Mouse (Mus musculus) intestine, postnatal 0 days (tissue): ENCODE results near the gene Pdzrn4. TPM values are rescaled to one million over a fixed set of nuclear protein-coding genes. Genes with fewer than 3 reads are reported as not detected.
A peak's percentile ranks its signal among the peaks of the same experiment; 100 is the strongest.
"Not testable (repeated sequence)": the region's sequence is repeated elsewhere in the genome, so short reads cannot be mapped to it uniquely, and the experiment has no call there.

Experiments
- ATAC-seq: fragments of 200-750 bp; cut with Nextera tagmentation; 2 replicates; pipeline ENCODE4 v1.8.0; 2017; ENCODE audit warnings: mild to moderate bottlenecking, moderate TSS enrichment, moderate library complexity
- H3K27ac ChIP-seq: fragments of 300-500 bp; sonication (generic); 2 replicates; pipeline ENCODE4 v1.5.1; 2014; ENCODE audit warnings: mild to moderate bottlenecking, low read depth, low read length, moderate library complexity
- H3K27me3 ChIP-seq: fragments of 300-500 bp; sonication (generic); replicated peaks from 2 replicates; pipeline ENCODE4 v1.6.1; 2014; ENCODE audit warnings: low read length, mixed read lengths; ENCODE audit not compliant: control insufficient read depth, insufficient read depth
- H3K36me3 ChIP-seq: fragments of 300-500 bp; sonication (generic); 2 replicates; pipeline ENCODE4 v1.6.1; 2014; ENCODE audit warnings: mild to moderate bottlenecking, moderate library complexity; ENCODE audit not compliant: control insufficient read depth, insufficient read depth
- H3K4me1 ChIP-seq: fragments of 300-500 bp; sonication (generic); replicated peaks from 2 replicates; pipeline ENCODE4 v1.6.1; 2014; ENCODE audit warnings: antibody characterized with exemption, low read length, mixed read lengths; ENCODE audit not compliant: control insufficient read depth, insufficient read depth
- H3K4me2 ChIP-seq: fragments of 300-500 bp; sonication (generic); replicated peaks from 2 replicates; pipeline ENCODE4 v1.6.1; 2014; ENCODE audit warnings: low read depth, mild to moderate bottlenecking, moderate library complexity
- H3K4me3 ChIP-seq: fragments of 300-500 bp; sonication (generic); 2 replicates; pipeline ENCODE4 v1.5.1; 2014; ENCODE audit warnings: low read depth, low read length
- H3K9ac ChIP-seq: fragments of 300-500 bp; sonication (generic); 2 replicates; pipeline ENCODE4 v1.6.1; 2014; ENCODE audit warnings: mild to moderate bottlenecking, low read depth, low read length
- H3K9me3 ChIP-seq: fragments of 300-500 bp; sonication (generic); 2 replicates; pipeline ENCODE4 v1.6.1; 2016; ENCODE audit warnings: mixed run types; ENCODE audit not compliant: control insufficient read depth
- CTCF ChIP-seq: sonication (generic); IDR thresholded peaks from 2 replicates; pipeline ENCODE4 v1.5.1; 2016; ENCODE audit warnings: low read depth, mild to moderate bottlenecking, control low read depth, antibody characterized with exemption, moderate library complexity
- WGBS: fragments of 180-500 bp; shearing (Covaris S2); extraction: QIAGEN DNeasy Blood & Tissue Kit; methylation state at CpG from one replicate; pipeline ENCODE4 v1.1.7; 2014; 5-methylcytosine and 5-hydroxymethylcytosine counted together
- polyA plus RNA-seq: library from polyadenylated mRNA; unstranded; fragments of >200 nt; fragmentation: Nextera tagmentation; extraction: Ambion mirVana; gene quantifications from 2 replicates; pipeline ENCODE4 v1.2.1, GENCODE M21; 2015

The Pdzrn4 gene
- 0.94 and 1.1 TPM in 2 replicates for polyA plus RNA-seq

- H3K27ac ChIP-seq, result no peak within 1 kb of the TSS
- H3K36me3 ChIP-seq, result no peaks in the 10 kb centered on the region
- TF ChIP-seq CTCF, result no peak
- no peaks in the 10 kb centered on the region for H3K9me3 ChIP-seq
- no peaks in the 10 kb centered on the region for H3K4me1 ChIP-seq
- H3K4me3 ChIP-seq, result peak within 1 kb of the TSS; percentile 30
- H3K4me2 ChIP-seq, result peak within 1 kb of the TSS; percentile 63
- WGBS, result 1% methylated on average over 62 of the region's 65 CpGs
- H3K9ac ChIP-seq, result no peak within 1 kb of the TSS
- peaks cover 15% of the 10 kb centered on the region for H3K27me3 ChIP-seq
- no peak for ATAC-seq
These were observed at the start of gene Pdzrn4 for GRCm38 (mm10) chr15:92396770-92397608. TSS of gene Pdzrn4 (plus strand) at chr15:92396881.

DNA sequence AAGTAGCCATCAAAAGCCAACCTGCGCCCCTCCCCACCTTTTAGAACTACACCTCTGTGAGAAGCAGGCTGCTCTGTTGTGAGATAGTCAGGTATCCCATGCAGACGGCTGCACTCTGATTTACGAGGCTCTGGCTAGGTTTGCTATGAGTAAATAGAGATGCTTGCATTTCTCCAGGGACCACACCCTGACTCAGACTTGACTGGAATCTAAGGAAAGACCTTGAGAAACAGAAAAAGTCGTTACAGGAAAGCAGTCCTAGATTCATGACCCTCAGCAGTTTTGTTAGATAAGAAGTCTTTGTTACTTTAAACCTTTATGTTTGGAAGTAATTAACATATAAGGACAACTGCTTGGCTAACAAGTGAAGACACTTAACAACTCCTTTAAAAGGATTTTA is 49.3 kb upstream of the Pdzrn4 start:
- Histone ChIP-seq H3K9ac (no peak overlapping the region), H3K4me2 (no peak overlapping the region), H3K4me1 (no peaks in the 10 kb centered on the region), H3K9me3 (no peaks in the 10 kb centered on the region), H3K4me3 (no peak overlapping the region), H3K27ac (no peak overlapping the region), H3K27me3 (no peaks in the 10 kb centered on the region), H3K36me3 (no peaks in the 10 kb centered on the region)
- no peak for TF ChIP-seq CTCF
- no peak for ATAC-seq
- 36% methylated on average over 4 of the region's 4 CpGs for WGBS

DNA sequence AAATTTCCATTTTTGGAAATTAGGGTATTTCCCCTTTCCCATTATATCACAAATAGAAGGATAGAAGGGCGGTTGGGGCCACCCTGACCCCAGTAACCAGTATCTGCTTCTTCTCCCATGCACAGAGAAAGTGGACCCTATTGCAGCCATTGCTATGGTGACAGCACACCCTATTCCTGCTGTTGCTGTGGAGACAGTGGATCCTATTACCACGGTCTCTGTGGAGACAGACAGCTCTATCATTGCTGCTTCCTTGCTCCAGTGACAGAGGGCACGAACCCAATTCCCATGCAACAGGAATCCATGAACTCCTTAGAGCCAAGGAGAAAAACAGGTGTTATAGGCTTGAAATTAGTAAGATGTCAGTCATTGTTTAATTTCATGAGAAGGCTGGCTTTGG is 48.8 kb upstream of the Pdzrn4 start:
- Histone ChIP-seq H3K9me3 (no peaks in the 10 kb centered on the region), H3K27ac (no peak overlapping the region), H3K4me3 (no peak overlapping the region), H3K4me1 (no peaks in the 10 kb centered on the region), H3K27me3 (no peaks in the 10 kb centered on the region), H3K4me2 (no peak overlapping the region), H3K9ac (no peak overlapping the region), H3K36me3 (no peaks in the 10 kb centered on the region)
- WGBS, result 33% methylated on average over 3 of the region's 3 CpGs
- TF ChIP-seq CTCF, result no peak
- no peak for ATAC-seq

DNA sequence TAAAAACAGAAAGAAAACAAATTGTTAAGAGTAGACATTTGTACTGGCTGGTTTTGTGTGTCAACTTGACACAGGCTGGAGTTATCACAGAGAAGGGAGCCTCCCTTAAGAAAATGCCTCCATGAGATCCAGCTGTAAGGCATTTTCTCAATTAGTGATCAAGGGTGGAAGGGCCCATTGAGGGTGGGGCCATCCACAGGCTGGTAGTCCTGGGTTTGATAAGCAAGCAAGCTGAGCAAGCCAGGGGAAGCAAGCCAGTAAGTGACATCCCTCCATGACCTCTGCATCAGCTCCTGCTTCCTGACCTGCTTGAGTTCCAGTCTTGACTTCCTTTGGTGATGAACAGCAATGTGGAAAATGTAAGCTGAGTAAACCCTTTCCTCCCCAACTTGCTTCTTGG is 48.2 kb upstream of the Pdzrn4 start:
- H3K4me2 ChIP-seq, H3K9ac ChIP-seq, ATAC-seq, H3K36me3 ChIP-seq, H3K27me3 ChIP-seq, H3K4me3 ChIP-seq, H3K9me3 ChIP-seq, H3K27ac ChIP-seq, H3K4me1 ChIP-seq: not testable (repeated sequence)

DNA sequence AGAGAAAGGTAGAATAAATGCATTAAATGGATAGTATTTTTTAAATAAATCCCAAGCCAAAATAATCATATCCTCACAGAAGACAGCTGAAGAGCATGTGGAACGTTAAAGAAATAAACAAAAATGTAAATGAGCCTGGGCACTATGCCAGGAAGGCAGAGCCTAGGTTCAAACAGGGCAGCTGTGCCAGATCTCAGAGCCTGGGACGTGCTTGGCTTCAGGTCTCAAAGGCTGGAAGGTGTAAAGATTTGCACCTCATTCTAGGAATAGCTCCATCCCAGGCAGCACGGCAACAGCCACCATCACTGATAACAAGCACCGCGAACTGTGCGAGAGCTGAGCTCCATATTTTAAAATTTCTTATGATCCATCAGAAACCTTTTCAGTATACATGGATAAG is 32.5 kb upstream of the Pdzrn4 start:
- no peak overlapping the region for H3K9ac ChIP-seq
- no peaks in the 10 kb centered on the region for H3K9me3 ChIP-seq
- H3K4me2 ChIP-seq, result no peak overlapping the region
- TF ChIP-seq CTCF, result no peak
- H3K36me3 ChIP-seq, result no peaks in the 10 kb centered on the region
- no peaks in the 10 kb centered on the region for H3K4me1 ChIP-seq
- WGBS, result 59% methylated on average over 6 of the region's 6 CpGs
- no peak for ATAC-seq
- H3K4me3 ChIP-seq, result no peak overlapping the region
- no peaks in the 10 kb centered on the region for H3K27me3 ChIP-seq
- no peak overlapping the region for H3K27ac ChIP-seq

DNA sequence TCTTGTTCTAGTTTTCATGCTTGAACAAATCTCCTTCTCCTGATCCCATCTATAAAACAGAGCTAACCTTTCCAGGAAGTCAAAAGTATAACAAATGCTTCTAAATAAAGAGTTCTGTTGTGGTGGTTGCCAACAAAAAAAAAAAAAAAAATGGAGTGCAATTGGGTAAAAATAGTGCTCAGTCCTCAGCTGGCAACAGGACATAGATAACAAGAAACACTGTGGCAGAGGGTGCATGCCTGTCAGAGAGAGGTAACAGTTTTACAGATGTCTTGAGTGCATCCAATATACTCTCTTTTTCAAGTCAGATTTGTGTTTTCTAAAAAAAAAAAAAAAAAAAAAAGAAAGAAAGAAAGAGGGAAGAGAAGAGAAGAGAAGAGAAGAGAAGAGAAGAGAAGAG is 32.1 kb upstream of the Pdzrn4 start:
- no peak for TF ChIP-seq CTCF

More for the DNA sequence above, 32.1 kb upstream of the Pdzrn4 start:
- H3K36me3 ChIP-seq, result no peaks in the 10 kb centered on the region
- H3K27ac ChIP-seq, result no peak overlapping the region
- H3K4me3 ChIP-seq, result no peak overlapping the region
- no peak for ATAC-seq
- no peaks in the 10 kb centered on the region for H3K4me1 ChIP-seq
- no peaks in the 10 kb centered on the region for H3K27me3 ChIP-seq
- H3K4me2 ChIP-seq, result no peak overlapping the region
- no peak overlapping the region for H3K9ac ChIP-seq
- no peaks in the 10 kb centered on the region for H3K9me3 ChIP-seq
